Mouse (Mus musculus) CD4-positive, CD25-positive, alpha-beta regulatory T cell, adult 2 months (primary cell): ENCODE data around the gene Stxbp4.

Experiments used
- DNase-seq: peaks from one replicate; pipeline ENCODE4 v3.0.0-alpha.2; 2012; ENCODE audit warnings: low read depth, low spot score

Stxbp4 gene

GRCm38 (mm10) chr11:90637440-90638311 is at the start of gene Stxbp4, which contains the start of gene Cox11:
Stxbp4 (minus strand) TSS chr11:90638084.
Cox11 (plus strand) TSS chr11:90638173.
- DNase-seq, result peak; percentile 94

GRCm38 (mm10) chr11:90687040-90687439 is 49.2 kb upstream of the Stxbp4 start:
- no peak for DNase-seq

- no peak for DNase-seq
Observed at GRCm38 (mm10) chr11:90686287-90687025, 48.6 kb upstream of the Stxbp4 start.

GRCm38 (mm10) chr11:90685196-90685595 is 47.3 kb upstream of the Stxbp4 start:
- no peak for DNase-seq

GRCm38 (mm10) chr11:90684765-90685164 is 46.9 kb upstream of the Stxbp4 start:
- DNase-seq, result no peak

- no peak for DNase-seq
Observed at GRCm38 (mm10) chr11:90681171-90681570, 43.3 kb upstream of the Stxbp4 start.

GRCm38 (mm10) chr11:90678582-90678981 is 40.7 kb upstream of the Stxbp4 start:
- no peak for DNase-seq

- no peak for DNase-seq
Observed at GRCm38 (mm10) chr11:90677771-90678288, 39.9 kb upstream of the Stxbp4 start.

- no peak for DNase-seq
Observed at GRCm38 (mm10) chr11:90677027-90677426, 39.1 kb upstream of the Stxbp4 start.

- DNase-seq, result peak; percentile 32
Observed at GRCm38 (mm10) chr11:90675479-90676110, 37.7 kb upstream of the Stxbp4 start.

GRCm38 (mm10) chr11:90667325-90667724 is 29.4 kb upstream of the Stxbp4 start:
- DNase-seq, result no peak

- DNase-seq, result no peak
Observed at GRCm38 (mm10) chr11:90666916-90667315, 29.0 kb upstream of the Stxbp4 start.

- no peak for DNase-seq
Observed at GRCm38 (mm10) chr11:90666144-90666757, 28.4 kb upstream of the Stxbp4 start.

GRCm38 (mm10) chr11:90665161-90665560 is 27.3 kb upstream of the Stxbp4 start:
- DNase-seq, result no peak

GRCm38 (mm10) chr11:90664345-90664986 is 26.6 kb upstream of the Stxbp4 start:
- no peak for DNase-seq

GRCm38 (mm10) chr11:90663618-90664297 is 25.9 kb upstream of the Stxbp4 start:
- no peak for DNase-seq

GRCm38 (mm10) chr11:90663052-90663451 is 25.2 kb upstream of the Stxbp4 start:
- no peak for DNase-seq

- no peak for DNase-seq
Observed at GRCm38 (mm10) chr11:90660662-90661061, 22.8 kb upstream of the Stxbp4 start.

GRCm38 (mm10) chr11:90657527-90657926 is 19.6 kb upstream of the Stxbp4 start:
- no peak for DNase-seq

- no peak for DNase-seq
Observed at GRCm38 (mm10) chr11:90652603-90653002, 14.7 kb upstream of the Stxbp4 start.
